Mouse (Mus musculus): Measurements from ENCODE around the gene Maff. TPM values are rescaled to one million over a fixed set of nuclear protein-coding genes. Genes with fewer than 3 reads are reported as not detected.

Gene Maff
- polyA plus RNA-seq, 1 experiment from 2014 or later = 0.97 TPM

GRCm38 (mm10) chr15:79368861-79369440, 22.5 kb downstream of the Maff start:
- WGBS = 90% methylated on average over 8 of the region's 8 CpGs

GRCm38 (mm10) chr15:79369452-79370280, 23.2 kb downstream of the Maff start:
- ATAC-seq (replicated peaks) = no peak
- no peak overlapping the region for H3K9ac ChIP-seq (replicated peaks)
- no peak overlapping the region for H3K27ac ChIP-seq (replicated peaks)
- H3K4me3 ChIP-seq = no peak overlapping the region
- peaks cover 44% of the 10 kb centered on the region for H3K36me3 ChIP-seq
- H3K4me1 ChIP-seq = no peaks in the 10 kb centered on the region
- 84% methylated on average over 15 of the region's 15 CpGs for WGBS
- H3K9me3 ChIP-seq = no peaks in the 10 kb centered on the region
- no peak overlapping the region for H3K4me2 ChIP-seq (replicated peaks)
- no peaks in the 10 kb centered on the region for H3K27me3 ChIP-seq

More at GRCm38 (mm10) chr15:79368861-79369440, 22.5 kb downstream of the Maff start:
- Histone ChIP-seq H3K9me3 (no peaks in the 10 kb centered on the region), H3K27ac (replicated peaks) (no peak overlapping the region), H3K4me3 (no peak overlapping the region), H3K9ac (replicated peaks) (no peak overlapping the region), H3K4me1 (no peaks in the 10 kb centered on the region), H3K27me3 (no peaks in the 10 kb centered on the region), H3K36me3 (peaks cover 46% of the 10 kb centered on the region), H3K4me2 (replicated peaks) (no peak overlapping the region)
- no peak for ATAC-seq (replicated peaks)

GRCm38 (mm10) chr15:79370281-79370843, 23.9 kb downstream of the Maff start:
- H3K4me1 ChIP-seq = no peaks in the 10 kb centered on the region
- H3K4me3 ChIP-seq = no peak overlapping the region
- peaks cover 38% of the 10 kb centered on the region for H3K36me3 ChIP-seq
- H3K9me3 ChIP-seq = no peaks in the 10 kb centered on the region
- ATAC-seq (replicated peaks) = no peak
- no peak overlapping the region for H3K9ac ChIP-seq (replicated peaks)
- no peak overlapping the region for H3K27ac ChIP-seq (replicated peaks)
- WGBS = 90% methylated on average over 7 of the region's 7 CpGs
- no peaks in the 10 kb centered on the region for H3K27me3 ChIP-seq
- no peak overlapping the region for H3K4me2 ChIP-seq (replicated peaks)

- H3K4me1 ChIP-seq = no peaks in the 10 kb centered on the region
- 51% methylated on average over 3 of the region's 3 CpGs for WGBS
- no peaks in the 10 kb centered on the region for H3K27me3 ChIP-seq
- no peak for ATAC-seq (replicated peaks)
- no peak overlapping the region for H3K9ac ChIP-seq (replicated peaks)
- no peaks in the 10 kb centered on the region for H3K9me3 ChIP-seq
- peaks cover 46% of the 10 kb centered on the region for H3K36me3 ChIP-seq
- H3K4me2 ChIP-seq (replicated peaks) = no peak overlapping the region
- no peak overlapping the region for H3K27ac ChIP-seq (replicated peaks)
- no peak overlapping the region for H3K4me3 ChIP-seq
Measured at GRCm38 (mm10) chr15:79374760-79375159, 28.3 kb downstream of the Maff start.

- Histone ChIP-seq H3K4me1 (peaks cover 17% of the 10 kb centered on the region), H3K4me3 (no peak overlapping the region), H3K9ac (replicated peaks) (no peak overlapping the region), H3K27me3 (no peaks in the 10 kb centered on the region), H3K27ac (replicated peaks) (no peak overlapping the region), H3K36me3 (peaks cover 40% of the 10 kb centered on the region), H3K9me3 (no peaks in the 10 kb centered on the region), H3K4me2 (replicated peaks) (no peak overlapping the region)
- ATAC-seq (replicated peaks) = no peak
- WGBS = 83% methylated on average over 6 of the region's 6 CpGs
Measured at GRCm38 (mm10) chr15:79377681-79378080, 31.3 kb downstream of the Maff start.

- Histone ChIP-seq H3K4me2 (replicated peaks) (no peak overlapping the region), H3K4me1 (peaks cover 17% of the 10 kb centered on the region), H3K36me3 (peaks cover 33% of the 10 kb centered on the region), H3K4me3 (no peak overlapping the region), H3K9me3 (no peaks in the 10 kb centered on the region), H3K27me3 (no peaks in the 10 kb centered on the region), H3K9ac (replicated peaks) (no peak overlapping the region), H3K27ac (replicated peaks) (no peak overlapping the region)
- WGBS = 94% methylated on average over 10 of the region's 10 CpGs
- no peak for ATAC-seq (replicated peaks)
Measured at GRCm38 (mm10) chr15:79378608-79379007, 32.2 kb downstream of the Maff start.

- Histone ChIP-seq H3K4me3 (no peak overlapping the region), H3K27me3 (no peaks in the 10 kb centered on the region), H3K4me1 (peaks cover 17% of the 10 kb centered on the region), H3K9me3 (no peaks in the 10 kb centered on the region), H3K36me3 (peaks cover 26% of the 10 kb centered on the region), H3K4me2 (replicated peaks) (no peak overlapping the region), H3K27ac (replicated peaks) (peak overlapping the region; percentile 83; the same call in 1 of the 2 replicates), H3K9ac (replicated peaks) (no peak overlapping the region)
- 93% methylated on average over 7 of the region's 7 CpGs for WGBS
- ATAC-seq (replicated peaks) = no peak
Measured at GRCm38 (mm10) chr15:79379658-79380057, 33.2 kb downstream of the Maff start.

GRCm38 (mm10) chr15:79380468-79381444, 34.3 kb downstream of the Maff start:
- no peaks in the 10 kb centered on the region for H3K27me3 ChIP-seq
- H3K9ac ChIP-seq (replicated peaks) = no peak overlapping the region
- 36% methylated on average over 23 of the region's 23 CpGs for WGBS
- peak; percentile 38 for ATAC-seq (replicated peaks)
- peak overlapping the region; percentile 83 for H3K27ac ChIP-seq (replicated peaks)
- H3K4me2 ChIP-seq (replicated peaks) = peak overlapping the region; percentile 27
- H3K4me3 ChIP-seq = no peak overlapping the region
- no peaks in the 10 kb centered on the region for H3K9me3 ChIP-seq
- peaks cover 24% of the 10 kb centered on the region for H3K36me3 ChIP-seq
- peaks cover 17% of the 10 kb centered on the region for H3K4me1 ChIP-seq

GRCm38 (mm10) chr15:79381644-79382043, 35.2 kb downstream of the Maff start:
- H3K9ac ChIP-seq (replicated peaks) = no peak overlapping the region
- no peak overlapping the region for H3K4me3 ChIP-seq
- H3K4me1 ChIP-seq = peaks cover 17% of the 10 kb centered on the region
- no peaks in the 10 kb centered on the region for H3K27me3 ChIP-seq
- WGBS = 90% methylated on average over 9 of the region's 9 CpGs
- H3K36me3 ChIP-seq = peaks cover 15% of the 10 kb centered on the region
- no peaks in the 10 kb centered on the region for H3K9me3 ChIP-seq
- no peak for ATAC-seq (replicated peaks)
- peak overlapping the region; percentile 83; the same call in 1 of the 2 replicates for H3K27ac ChIP-seq (replicated peaks)
- H3K4me2 ChIP-seq (replicated peaks) = no peak overlapping the region

GRCm38 (mm10) chr15:79387081-79387480, 40.7 kb downstream of the Maff start:
- H3K36me3 ChIP-seq = no peaks in the 10 kb centered on the region
- H3K9me3 ChIP-seq = no peaks in the 10 kb centered on the region
- no peak overlapping the region for H3K4me2 ChIP-seq (replicated peaks)
- ATAC-seq (replicated peaks) = no peak
- no peak overlapping the region for H3K27ac ChIP-seq (replicated peaks)
- no peak overlapping the region for H3K4me3 ChIP-seq
- H3K4me1 ChIP-seq = peaks cover 12% of the 10 kb centered on the region
- WGBS = 74% methylated on average over 6 of the region's 6 CpGs
- no peak overlapping the region for H3K9ac ChIP-seq (replicated peaks)
- H3K27me3 ChIP-seq = no peaks in the 10 kb centered on the region

- H3K9me3 ChIP-seq = no peaks in the 10 kb centered on the region
- no peaks in the 10 kb centered on the region for H3K27me3 ChIP-seq
- no peak for ATAC-seq (replicated peaks)
- WGBS = 92% methylated on average over 7 of the region's 7 CpGs
- no peak overlapping the region for H3K9ac ChIP-seq (replicated peaks)
- no peak overlapping the region for H3K4me2 ChIP-seq (replicated peaks)
- H3K4me1 ChIP-seq = peaks cover 16% of the 10 kb centered on the region
- no peak overlapping the region for H3K27ac ChIP-seq (replicated peaks)
- H3K4me3 ChIP-seq = no peak overlapping the region
- H3K36me3 ChIP-seq = no peaks in the 10 kb centered on the region
Measured at GRCm38 (mm10) chr15:79387611-79388010, 41.2 kb downstream of the Maff start.
